Mouse (Mus musculus): ENCODE data around the gene Mad2l1bp.

The Mad2l1bp gene

GRCm38 (mm10) chr17:46110402-46111289 lies 42.7 kb downstream of the Mad2l1bp start, which contains the start of gene Mrps18a:
Mrps18a (plus strand) TSS chr17:46110986.
- peak; percentile 79 for DNase-seq (ENCODE audit: low spot score)

- DNase-seq (ENCODE audit: low spot score): no peak
These were observed 45.1 kb downstream of the Mad2l1bp start for GRCm38 (mm10) chr17:46108286-46108685.

- DNase-seq (ENCODE audit: low spot score): no peak
These were observed 48.9 kb downstream of the Mad2l1bp start for GRCm38 (mm10) chr17:46104487-46104886.

DNA sequence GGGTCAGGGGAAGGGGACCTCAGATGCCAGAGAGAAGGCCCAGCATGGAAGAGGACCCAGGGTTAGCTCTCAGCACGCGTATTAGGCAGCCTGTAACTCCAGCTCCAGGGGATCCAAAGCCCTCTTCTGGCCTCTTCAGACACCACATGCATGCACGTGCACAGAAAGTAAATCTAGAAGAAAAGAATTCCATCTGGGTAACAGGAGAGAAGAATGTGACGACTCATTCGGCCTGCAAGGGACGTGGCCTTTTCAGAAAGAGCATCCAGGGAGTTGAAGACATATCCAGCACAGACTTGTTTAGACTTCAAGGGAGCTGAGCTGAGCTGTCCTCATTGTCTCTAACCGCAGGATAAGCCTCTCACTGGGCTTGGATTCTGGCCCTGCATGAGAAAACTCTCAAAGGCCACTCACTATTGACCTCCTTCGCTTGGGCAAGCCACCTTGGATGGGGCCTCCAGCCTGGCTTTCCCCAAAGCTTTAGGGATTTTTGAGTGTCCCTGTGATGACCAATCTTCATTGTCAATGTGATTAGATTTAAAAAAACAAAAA lies 50.7 kb downstream of the Mad2l1bp start:
- no peak for DNase-seq (ENCODE audit: low spot score)

DNA sequence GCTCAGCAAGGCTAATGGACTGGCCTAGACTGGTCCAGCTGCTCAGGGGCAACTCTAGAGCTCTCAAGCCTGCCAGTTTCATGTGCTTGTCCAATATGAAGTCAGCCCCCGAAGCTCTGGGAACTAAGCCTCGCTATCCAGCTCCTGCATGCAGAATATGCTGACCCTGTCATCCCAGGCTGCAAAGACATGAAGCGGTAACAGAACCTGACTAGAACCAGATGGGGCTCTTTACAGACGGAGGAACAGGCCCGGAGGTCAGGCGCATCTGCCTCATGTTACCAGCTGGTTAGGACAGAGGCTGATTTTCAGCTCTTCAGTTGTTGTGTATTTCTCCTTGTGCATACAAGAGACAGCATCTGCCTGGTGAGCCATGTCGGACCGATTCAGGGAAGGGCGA lies 51.4 kb downstream of the Mad2l1bp start:
- DNase-seq (ENCODE audit: low spot score): no peak

DNA sequence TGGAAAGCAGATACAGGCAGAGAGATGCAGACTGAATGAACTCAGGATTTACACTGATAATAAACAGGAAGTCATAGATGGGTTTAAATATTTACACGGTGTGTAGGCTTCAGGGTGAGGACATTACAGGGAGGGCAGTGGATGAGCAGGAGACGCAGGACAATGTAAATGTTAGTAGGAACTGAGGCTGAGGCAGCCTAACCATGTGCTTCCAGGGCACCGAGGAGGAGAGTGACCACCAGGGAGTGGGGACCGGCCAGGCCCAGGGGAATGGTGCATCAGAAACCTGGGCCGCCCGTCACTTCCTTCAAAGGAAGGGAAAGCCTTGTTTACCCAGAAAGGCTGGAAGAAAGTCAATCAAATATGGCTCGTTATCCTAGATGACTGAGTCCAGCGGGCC lies 54.8 kb downstream of the Mad2l1bp start:
- DNase-seq (ENCODE audit: low spot score): no peak

All from ovary, postnatal 14 days (tissue).